Mouse (Mus musculus): ENCODE measurements around the gene Plekha4.
A peak's percentile ranks its signal among the peaks of the same experiment; 100 is the strongest.
"Not testable (repeated sequence)": the region's sequence is repeated elsewhere in the genome, so short reads cannot be mapped to it uniquely, and the experiment has no call there.

Gene Plekha4

DNA sequence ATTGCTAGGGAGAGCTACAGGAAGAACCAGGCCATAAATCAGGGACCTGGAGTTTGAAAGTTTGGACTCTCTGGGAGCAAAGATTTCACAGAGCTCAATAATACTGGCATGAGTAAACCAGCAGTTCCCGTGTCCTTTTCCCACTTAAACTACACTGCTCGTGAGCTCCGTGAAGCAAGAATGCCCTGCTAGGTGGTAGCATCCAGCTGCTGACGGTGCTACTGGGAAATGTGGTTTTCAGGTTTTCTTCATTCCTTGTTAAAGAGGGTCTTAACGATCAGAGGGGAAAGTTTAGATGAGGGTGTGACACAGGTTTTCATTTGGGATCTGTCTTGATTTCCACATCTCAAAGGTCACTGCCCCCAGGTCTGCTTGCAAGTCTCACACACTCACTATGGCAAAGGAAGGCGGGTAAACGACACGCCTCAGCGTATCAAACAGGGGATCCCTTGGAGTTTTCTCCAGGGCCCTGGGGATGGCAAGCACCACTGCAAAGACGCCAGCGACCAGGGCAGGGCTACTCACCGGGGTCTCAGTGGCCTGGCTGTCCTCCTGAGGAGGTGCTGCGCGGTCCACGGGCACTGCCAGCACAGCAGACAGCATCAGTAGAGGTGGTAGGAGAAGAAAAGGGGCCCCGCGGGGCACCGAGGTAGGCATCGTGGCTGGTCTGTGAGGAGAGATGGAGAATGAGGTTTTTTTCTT, 16.8 kb upstream of the Plekha4 start:
- peak; percentile 21; the same call in 1 of the 2 replicates for ATAC-seq (ENCODE audit: low TSS enrichment)

GRCm38 (mm10) chr7:45509912-45510787, 16.0 kb upstream of the Plekha4 start, which contains the start of gene Nucb1:
Nucb1 (minus strand) TSS chr7:45510406.
- ATAC-seq (ENCODE audit: low TSS enrichment) = peak; percentile 85

DNA sequence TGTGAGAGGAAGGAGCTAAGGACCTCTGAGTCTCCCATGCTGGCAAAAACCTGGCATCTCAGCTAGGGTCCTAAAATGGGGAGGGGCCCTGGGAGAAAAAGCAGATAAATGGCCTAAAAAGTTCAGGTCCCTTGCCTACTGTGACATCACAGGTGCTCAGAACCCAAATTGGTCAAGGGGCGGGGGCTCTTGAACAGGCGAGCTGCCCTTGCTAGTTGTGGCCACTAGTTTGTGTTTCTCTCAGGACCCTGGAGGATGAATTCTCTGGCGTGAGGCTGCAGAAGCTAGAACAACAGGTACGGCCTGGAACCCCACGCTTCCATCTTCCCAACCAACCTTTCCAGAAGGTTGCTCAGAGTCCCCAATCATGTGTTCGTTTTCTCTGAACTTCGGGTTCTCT, 11.7 kb upstream of the Plekha4 start:
- ATAC-seq (ENCODE audit: low TSS enrichment) = no peak

DNA sequence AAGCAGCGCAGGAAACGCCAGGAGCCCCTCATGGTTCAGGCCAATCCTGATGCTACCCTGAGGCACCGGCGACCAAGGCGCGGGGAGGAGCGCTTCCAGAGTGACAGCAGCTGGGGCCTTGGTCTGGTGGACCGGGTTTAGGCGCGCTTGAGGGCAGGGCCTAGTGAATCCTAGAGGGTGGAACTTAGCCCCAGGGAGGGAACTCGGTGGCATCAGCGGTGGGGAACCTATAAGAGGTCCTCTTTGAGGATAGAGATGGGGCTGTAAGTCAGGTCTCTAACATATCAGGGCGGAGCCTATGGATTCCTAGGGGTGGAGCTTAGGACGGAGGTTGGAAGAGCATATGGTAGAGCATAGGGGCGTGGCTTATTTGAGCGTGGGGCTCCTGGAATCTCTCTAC, 10.7 kb upstream of the Plekha4 start:
- no peak for ATAC-seq (ENCODE audit: low TSS enrichment)

GRCm38 (mm10) chr7:45516846-45517245, 9.3 kb upstream of the Plekha4 start:
- not testable (repeated sequence) for ATAC-seq (ENCODE audit: low TSS enrichment)

- ATAC-seq (ENCODE audit: low TSS enrichment) = no peak
Observed at GRCm38 (mm10) chr7:45518618-45519017, 7.5 kb upstream of the Plekha4 start.

GRCm38 (mm10) chr7:45519345-45520120, 6.6 kb upstream of the Plekha4 start:
- no peak for ATAC-seq (ENCODE audit: low TSS enrichment)

DNA sequence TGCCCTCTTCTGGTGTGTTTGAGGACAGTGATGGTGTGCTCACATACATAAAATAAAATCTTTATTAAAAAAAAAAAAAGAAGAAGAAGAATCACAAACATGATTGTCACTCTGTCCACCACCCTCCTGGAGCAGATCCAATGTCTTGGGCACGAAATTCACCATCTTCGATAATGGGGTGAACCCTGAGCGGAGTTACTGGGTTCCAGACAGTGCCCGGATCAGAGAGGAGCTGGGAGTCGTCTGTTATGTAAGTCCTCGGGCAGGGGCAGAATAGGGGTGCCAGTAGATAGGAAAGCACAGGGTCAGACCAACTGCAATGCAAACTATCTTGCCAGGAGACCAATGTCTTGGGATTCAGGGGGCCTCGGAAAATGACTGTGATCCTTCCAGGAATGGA, 5.5 kb upstream of the Plekha4 start:
- ATAC-seq (ENCODE audit: low TSS enrichment) = no peak

- ATAC-seq (ENCODE audit: low TSS enrichment) = peak; percentile 74
Observed at GRCm38 (mm10) chr7:45521728-45522184, 4.4 kb upstream of the Plekha4 start.

DNA sequence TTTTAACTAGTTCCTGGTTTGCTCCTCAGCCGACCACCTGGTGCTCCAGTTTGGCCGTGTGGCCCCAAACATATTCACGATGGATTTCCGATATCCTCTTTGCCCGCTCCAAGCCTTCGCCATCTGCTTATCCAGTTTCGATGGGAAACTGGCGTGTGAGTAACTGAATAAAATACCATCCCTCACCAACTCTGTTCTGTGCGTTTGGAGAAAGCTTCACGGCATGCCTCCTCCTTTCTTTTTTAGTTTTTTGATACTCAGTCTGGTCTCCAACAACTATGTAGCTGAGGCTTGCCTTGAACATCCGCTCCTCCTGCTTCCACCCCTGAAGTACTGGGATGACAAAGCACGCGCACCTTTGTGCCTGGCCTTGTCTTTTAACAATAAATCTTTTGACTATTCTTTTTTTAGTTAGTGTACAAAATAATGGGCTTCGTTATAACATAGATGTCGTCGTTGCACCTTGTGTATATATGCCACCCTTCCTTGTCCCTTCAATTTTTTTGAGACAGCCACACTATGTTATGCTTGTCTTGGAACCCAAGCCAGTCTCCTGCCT, 3.9 kb upstream of the Plekha4 start:
- ATAC-seq (ENCODE audit: low TSS enrichment) = no peak

GRCm38 (mm10) chr7:45522957-45523676, 3.0 kb upstream of the Plekha4 start:
- no peak for ATAC-seq (ENCODE audit: low TSS enrichment)

GRCm38 (mm10) chr7:45523678-45524170, 2.4 kb upstream of the Plekha4 start:
- ATAC-seq (ENCODE audit: low TSS enrichment) = no peak

- ATAC-seq (ENCODE audit: low TSS enrichment) = no peak
Observed at GRCm38 (mm10) chr7:45524841-45525621, 1.1 kb upstream of the Plekha4 start.

- ATAC-seq (ENCODE audit: low TSS enrichment) = no peak
Observed at GRCm38 (mm10) chr7:45526474-45527120, 467 bp downstream of the Plekha4 start.

- not testable (repeated sequence) for ATAC-seq (ENCODE audit: low TSS enrichment)
Observed at GRCm38 (mm10) chr7:45527169-45527568, 1.0 kb downstream of the Plekha4 start.

GRCm38 (mm10) chr7:45529461-45529860, 3.3 kb downstream of the Plekha4 start:
- no peak for ATAC-seq (ENCODE audit: low TSS enrichment)

DNA sequence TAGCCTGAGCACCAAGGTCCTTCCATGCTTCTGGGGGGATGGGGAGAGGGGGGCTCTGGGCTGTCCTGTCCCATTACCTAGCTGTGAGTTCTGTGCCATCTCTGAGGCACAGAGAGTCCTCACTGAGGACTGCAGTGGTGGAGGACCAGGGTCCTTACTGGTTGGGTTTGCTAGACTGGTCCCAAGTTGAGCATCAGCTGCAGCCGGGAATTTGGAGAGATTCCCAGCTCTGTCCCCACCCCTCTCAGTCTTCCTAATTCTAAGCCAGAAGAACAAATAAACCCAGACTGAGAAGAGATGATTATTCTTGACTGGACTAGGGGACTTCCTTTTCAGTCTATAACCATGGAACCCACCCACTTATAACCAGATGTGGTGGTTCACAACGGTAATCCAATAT, 4.5 kb downstream of the Plekha4 start:
- ATAC-seq (ENCODE audit: low TSS enrichment) = no peak

DNA sequence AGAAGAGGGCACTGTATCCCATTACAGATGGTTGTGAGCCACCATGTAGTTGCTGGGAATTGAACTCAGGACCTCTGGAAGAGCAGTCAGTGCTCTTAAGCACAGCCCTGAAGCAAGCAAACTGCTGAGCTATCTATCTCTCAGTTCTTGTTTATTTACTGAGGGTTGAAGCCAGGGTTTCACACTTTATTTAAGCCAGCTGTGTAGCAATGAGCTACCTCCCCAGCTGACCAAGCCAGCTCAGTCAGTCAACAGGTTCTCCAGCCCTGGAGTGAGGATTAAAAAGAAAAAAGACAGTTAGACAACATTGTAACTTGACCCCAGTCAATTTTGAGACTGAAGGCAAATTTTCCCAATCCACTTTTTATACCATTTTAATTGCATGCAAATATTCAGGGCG, 9.5 kb downstream of the Plekha4 start:
- no peak for ATAC-seq (ENCODE audit: low TSS enrichment)

- ATAC-seq (ENCODE audit: low TSS enrichment) = no peak
Observed at GRCm38 (mm10) chr7:45537602-45538001, 11.5 kb downstream of the Plekha4 start.

Measured in frontal cortex, adult (tissue).